Mouse (Mus musculus): Measurements from ENCODE around the gene Prrx1.

Prrx1 gene

DNA sequence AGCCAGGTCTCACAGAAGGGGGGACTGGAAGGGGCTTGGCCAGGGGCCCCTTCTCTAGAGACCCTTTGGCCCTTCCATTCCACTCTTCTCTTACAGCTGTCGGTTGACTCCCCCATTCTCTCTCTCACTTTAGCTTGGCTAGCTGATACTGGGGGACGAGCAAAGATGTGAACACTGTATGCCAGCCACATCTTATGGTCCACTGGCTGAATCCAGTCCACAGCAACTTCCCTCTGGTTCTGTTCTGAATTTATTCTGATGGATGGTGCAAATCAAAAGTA, 32.7 kb downstream of the Prrx1 start:
- CTCF ChIA-PET: interaction anchor here in 1 of 4 experiments (0.8 kb wide), 1 partner anchor 40 kb away, joined by 3 read pairs; no protein-coding TSS in a partner anchor
- POLR2A ChIA-PET: no interaction called here

DNA sequence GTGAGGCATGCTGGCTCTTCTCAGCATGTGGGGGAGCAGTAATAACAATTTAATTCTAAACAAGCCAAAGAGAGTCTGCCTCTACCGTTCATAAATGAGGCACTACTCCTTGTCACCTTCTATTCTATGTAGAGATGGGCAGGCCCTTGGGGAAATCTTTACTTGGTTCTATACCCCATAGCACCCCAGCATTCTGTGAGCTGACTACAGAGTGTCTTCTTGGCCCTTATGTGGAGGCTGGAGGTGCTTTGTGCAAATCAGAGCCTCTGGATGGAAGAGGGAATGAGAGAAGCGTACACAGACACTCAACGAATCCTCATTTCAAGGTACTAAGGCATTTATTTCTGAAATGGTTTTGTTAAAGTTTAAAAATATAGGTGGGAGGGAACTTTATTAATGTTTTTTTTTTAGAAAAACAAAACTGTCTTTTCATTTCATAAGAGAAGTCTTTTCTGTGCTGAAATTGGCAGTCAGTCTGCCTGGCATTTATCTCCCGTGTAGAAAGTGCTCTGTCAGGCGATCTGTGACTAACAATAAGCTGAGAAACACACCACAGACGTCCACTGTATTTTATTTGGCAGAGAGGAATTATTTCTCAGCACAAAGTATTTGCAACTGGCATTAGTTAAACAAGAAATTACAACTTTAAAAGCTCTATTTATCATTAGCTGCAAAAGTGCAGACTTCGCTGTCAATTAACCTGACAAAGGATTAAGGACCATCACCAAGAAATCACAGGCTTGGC, 33.2 kb downstream of the Prrx1 start:
- POLR2A ChIA-PET: no interaction called here

DNA sequence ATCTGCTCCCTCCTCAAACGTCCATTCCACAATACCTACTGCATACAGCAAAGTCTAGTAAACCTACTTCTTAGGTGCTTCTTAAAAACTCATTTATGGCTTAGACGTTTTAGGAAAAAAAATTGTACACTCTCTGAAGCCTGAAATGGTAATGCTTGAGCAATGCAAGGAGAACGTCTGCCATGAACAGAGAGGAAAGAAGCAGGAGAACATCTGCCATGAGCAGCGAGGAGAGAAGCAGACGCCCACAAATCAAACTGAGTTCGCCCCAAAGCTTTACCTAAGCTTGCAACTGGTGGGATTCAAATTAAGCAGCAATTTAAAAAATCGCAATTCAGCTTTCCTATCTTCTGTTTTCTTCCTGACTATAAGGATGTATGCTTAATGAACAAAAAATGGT, 36.4 kb downstream of the Prrx1 start:
- POLR2A ChIA-PET: no interaction called here
- CTCF ChIA-PET: no interaction called here

More for the DNA sequence above, 33.2 kb downstream of the Prrx1 start:
- CTCF ChIA-PET: interaction anchor here in 1 of 4 experiments (0.8 kb wide), 1 partner anchor 41 kb away, joined by 3 read pairs; no protein-coding TSS in a partner anchor

DNA sequence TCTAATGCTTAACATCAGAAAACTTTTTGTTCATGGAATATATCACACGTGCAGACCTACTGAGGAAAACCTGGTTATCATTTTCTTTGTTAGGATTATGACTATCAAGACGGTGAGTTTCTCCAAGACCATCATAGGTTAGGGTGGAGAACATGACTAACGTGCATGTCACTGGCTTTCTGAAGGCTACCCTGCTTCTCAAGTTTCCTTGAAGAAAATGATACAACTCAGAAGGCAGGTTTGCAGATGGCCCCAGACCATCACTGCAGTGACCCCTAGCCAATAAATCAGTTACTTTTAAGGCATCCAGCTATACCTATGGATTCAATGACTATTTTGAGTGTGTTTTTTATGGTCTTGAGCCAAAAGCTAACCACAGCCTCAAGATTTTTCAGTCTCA, 38.6 kb downstream of the Prrx1 start:
- POLR2A ChIA-PET: no interaction called here
- CTCF ChIA-PET: no interaction called here

DNA sequence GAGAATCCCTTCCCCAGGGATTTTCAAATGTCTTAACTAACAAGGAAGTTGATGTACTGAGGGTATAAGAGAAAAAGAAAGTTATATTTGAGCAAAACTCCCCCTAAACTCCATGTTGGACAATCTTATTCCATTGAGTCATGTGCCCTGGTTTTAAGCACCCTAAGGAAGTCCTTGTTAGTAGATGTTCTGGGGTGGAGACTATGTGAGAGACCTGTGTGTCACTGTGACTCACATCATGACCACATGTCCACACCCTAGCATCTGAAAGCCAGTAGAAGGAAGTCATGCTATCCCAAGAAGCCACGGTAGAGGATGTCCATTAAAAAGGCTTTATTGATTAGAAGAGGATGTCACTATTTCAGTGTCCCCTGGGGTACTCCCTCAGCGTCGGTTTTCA, 40.4 kb downstream of the Prrx1 start:
- CTCF ChIA-PET: no interaction called here
- POLR2A ChIA-PET: no interaction called here

DNA sequence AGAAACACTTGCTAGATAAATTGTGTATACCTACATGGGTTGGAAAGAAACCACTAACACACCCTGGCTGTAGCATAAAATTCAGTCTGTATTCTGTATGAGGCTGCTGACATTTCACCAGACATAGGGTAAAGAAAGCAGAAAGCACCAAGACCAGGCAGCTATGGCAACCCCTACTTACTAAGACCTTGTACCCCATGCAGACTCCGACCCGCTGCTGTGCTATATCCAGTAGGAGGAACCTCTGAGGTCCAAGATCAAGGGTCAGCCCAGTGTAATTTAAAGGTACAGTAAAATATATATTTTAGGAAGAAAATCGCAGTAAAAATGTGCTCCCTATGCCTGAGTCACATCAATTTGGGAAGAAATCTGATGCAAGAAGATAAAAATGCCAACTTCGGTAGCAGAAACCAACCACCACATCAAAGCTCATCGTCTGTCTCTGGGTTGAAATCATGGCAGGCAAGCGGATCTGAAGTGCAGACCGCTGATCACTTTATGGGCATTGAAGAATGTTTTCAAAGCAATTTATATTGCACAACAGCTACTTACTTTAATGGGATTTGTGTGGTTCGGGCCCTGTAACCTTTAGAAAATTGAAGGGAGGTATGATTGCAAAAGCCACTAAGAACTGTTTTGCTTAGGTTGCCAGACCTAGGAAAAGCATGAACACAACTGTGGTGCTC, 46.5 kb downstream of the Prrx1 start:
- CTCF ChIA-PET: interaction anchor here in 1 of 4 experiments (0.6 kb wide), 1 partner anchor 1291 kb away, joined by 4 read pairs; no protein-coding TSS in a partner anchor

DNA sequence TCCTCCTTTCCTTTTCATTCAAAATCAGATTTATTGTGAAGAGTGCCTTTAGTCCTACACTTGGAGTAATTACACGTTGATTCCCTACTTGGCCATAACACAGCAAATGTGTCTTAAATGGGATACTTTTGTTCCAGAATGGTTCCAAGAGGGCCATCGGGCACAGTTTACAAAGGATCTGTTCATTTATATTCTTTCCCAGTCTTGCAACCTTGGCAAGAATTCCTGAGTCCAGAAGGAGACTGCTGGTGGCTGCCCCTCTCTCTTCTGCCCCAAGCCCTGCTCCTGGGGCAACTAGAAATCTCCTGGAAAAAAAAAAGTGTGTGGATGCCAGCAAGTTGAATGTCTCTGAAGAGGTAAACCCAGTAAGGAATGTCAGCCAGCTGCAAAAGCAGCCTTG, 56.2 kb downstream of the Prrx1 start:
- ChIA-PET POLR2A (no interaction called here), CTCF (no interaction called here)

More for the DNA sequence above, 46.5 kb downstream of the Prrx1 start:
- POLR2A ChIA-PET: interaction anchor here in 1 of 4 experiments (0.6 kb wide), 1 partner anchor 142 kb away, joined by 3 read pairs; no protein-coding TSS in a partner anchor

DNA sequence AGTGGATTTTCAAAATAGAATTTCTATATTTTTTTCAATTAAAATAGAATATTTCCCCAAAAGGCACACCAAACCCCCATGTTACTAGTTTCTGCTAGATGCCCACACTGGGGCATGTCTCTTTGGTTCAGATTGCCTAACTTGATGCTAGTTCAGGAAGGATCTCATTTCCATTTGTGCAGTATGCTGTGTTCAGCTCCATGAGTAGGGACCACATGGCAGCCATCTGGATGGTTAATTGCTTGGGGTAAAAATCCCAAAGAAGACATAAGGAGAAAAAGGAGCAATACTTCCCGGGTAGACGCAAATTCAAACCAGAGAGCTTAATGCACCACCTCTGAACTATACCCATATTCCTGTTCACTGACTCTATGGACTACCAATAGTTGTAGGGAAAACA, 57.6 kb downstream of the Prrx1 start:
- ChIA-PET CTCF (no interaction called here), POLR2A (no interaction called here)

DNA sequence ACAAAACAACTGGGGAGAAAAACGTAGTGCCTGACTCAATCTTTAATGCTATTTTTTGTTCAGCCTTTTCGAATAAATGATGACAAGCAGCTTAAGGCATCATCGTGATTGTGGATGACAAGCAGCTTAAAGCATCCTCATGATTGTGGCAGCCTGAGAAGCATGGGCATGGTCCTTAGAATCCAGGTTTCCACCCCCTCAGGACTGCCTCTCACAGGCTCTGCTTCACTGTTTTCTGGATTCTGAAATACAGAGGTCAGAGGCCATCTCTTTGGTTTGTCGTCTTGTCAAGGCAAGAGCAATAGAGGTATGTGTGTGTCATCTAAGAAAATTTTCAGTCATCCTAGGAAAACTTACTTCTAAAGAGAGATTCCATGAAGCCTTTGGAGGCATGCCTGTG, 60.7 kb downstream of the Prrx1 start:
- POLR2A ChIA-PET: no interaction called here
- CTCF ChIA-PET: no interaction called here

DNA sequence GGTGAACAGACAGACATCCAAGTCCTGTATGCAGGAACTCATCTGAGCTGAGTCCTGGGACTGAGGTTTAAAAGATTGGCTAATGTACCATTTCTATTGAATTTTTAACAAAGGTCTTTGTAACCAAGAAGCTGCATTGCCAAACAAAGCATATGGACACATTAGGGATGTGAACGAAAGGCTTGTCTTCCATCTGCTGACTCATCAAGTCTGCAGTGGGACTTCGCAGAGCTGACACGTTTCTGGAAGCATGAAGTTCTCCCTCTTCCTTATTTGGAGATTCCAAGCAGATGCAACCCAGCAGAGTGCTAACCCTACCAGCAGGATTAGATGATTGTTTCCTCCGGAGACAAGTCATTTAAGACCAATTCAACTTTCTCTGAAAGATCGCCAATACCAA, 61.2 kb downstream of the Prrx1 start:
- CTCF ChIA-PET: no interaction called here
- POLR2A ChIA-PET: no interaction called here

DNA sequence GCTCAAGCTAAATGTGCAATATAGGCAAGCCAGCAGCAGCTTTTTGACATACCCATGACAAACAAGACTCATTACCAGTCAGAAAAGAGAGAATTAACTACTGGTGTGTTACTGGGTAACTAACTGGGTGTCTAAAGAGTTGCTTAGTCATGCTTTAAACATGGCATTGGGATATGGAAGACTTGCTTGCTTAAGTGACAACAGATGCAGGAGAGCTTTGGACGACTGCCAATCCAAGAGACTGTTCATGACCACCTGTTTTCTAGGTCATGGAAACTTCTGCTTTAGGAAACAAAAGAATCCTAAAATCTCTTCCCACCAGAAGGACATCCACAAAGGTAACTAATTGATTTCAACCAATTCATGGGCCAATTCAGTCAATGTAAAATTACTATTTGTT, 61.7 kb downstream of the Prrx1 start:
- POLR2A ChIA-PET: no interaction called here
- CTCF ChIA-PET: no interaction called here

DNA sequence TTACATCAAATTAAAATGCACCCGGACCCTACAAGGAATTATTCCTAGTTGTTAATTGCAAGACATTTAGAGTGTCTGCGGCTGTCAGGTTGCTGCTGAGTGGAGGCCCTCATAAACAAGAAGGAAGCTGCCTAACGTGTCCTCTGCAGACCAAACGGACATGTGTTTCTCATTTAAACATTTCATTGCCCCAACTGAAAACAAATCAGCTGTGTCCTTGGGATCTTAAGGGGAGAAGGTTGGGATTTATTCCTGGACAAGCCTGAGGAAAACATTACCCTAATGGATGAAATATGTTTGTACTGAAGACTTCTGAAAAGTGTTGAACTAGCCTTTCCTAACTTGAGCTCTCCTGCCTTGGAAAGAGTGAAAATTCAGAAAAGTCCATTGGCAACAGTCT, 74.6 kb downstream of the Prrx1 start:
- CTCF ChIA-PET: interaction anchor here in 1 of 4 experiments (0.6 kb wide), 1 partner anchor 114 kb away, joined by 3 read pairs; no protein-coding TSS in a partner anchor
- POLR2A ChIA-PET: no interaction called here

DNA sequence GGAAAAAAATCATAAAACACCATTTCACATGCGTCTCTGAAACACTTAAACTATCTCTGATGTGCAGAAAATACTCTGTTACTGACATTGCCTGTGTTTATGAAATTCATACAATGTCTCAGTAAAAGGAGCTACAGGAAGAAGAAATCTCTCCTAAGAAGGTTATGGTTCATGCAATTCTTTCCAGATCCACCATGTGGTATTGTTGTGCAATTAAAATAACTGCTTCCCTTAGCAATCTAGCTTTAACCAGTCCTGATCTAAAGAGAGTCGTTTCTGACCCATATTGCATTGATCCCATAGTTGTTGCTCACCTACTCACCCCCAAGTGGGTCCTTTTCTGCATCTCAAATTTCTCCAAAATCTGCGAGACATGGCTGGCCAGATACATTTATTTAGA, 82.3 kb downstream of the Prrx1 start:
- POLR2A ChIA-PET: no interaction called here
- CTCF ChIA-PET: no interaction called here

DNA sequence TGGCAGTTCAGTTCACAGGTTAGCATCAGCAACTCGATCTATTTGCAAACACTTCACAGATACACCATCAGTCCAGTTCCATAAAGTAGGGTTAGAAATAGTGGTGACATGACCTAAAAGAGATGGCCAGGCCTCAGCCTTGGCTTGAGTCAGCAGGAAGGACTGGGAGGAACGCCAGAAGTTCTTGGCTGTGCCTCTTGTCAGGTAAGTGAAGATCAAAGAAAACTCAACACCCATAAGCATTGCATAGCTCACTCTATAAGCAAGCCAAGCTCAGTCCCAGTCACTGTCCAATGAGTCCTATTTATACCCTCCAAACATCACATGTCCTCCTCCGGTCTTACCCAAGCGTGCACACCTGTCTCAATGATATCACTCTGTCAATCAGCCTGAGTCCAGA, 87.2 kb downstream of the Prrx1 start:
- ChIA-PET CTCF (no interaction called here), POLR2A (no interaction called here)

DNA sequence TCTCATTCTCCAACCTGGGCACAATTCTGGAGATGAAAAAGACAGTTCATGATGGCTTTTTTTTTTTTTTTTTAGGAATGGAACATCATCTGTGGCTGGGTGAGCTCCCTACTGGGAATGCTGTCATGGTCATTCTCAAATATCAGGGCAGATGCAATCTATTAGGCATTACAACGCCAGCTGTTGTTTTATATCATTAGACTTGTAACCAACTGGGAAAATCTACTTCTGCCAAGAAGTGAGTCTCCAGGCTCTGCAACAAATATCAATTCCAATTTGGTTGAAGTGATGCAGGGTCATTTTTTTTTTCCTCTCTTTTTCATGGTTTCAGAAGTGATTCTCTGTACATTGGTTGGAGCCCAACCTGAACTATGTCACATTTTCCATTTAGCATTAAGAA, 91.7 kb downstream of the Prrx1 start:
- ChIA-PET CTCF (interaction anchor here in 1 of 4 experiments (0.7 kb wide), 1 partner anchor 417 kb away, joined by 4 read pairs; no protein-coding TSS in a partner anchor), POLR2A (interaction anchor here in 2 of 4 experiments (0.7 to 0.8 kb wide), 2 partner anchors 175 to 488 kb away, joined by 4 to 8 read pairs; no protein-coding TSS in a partner anchor)

DNA sequence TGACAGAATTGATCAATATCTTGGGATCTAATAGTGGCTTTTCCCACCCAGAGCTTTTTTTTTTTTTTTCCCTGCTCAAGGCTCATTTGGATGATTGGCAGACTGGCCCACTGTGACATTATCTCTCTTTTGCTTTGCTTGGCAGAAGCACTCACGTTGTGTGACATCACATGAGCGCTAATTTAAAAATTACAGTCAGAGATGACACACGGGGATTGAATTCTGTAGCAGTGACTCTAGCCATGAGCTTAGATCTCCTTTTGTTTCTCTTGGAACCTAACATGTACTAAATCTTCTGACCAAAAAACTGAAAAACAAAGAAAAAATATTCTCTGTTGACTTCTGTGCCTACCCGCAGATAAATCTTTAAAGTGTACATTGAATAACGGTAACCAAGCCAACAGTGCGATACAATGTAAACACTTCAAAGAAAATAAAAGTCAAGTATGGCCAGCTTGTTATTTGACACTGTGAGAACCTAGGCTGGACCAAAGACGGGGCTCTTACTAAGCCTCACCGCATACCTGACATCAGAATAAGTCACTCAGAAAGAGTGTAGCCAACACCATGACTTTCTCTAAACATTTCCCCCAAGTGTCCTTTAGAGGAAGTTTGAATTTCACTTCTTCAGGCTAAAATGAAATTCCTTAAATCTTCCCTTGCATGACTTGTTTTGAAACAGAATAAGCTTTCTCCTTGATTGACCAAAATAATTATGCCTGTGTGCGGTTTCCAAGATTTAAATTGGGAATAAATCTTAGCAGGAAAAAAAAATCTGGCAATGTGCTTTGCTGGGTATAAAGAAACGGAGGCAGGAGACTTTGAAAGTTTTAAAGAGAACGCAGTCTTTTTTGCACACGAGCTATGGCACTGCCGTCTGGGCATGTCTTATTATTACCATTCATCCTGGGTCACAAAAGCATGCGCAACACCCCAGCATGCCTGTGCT, 104.3 kb downstream of the Prrx1 start:
- POLR2A ChIA-PET: interaction anchor here in 2 of 4 experiments (0.5 to 0.8 kb wide), 3 partner anchors 103 to 1673 kb away, joined by 3 to 4 read pairs (median 3); no protein-coding TSS in a partner anchor
- CTCF ChIA-PET: interaction anchor here in 1 of 4 experiments (0.6 kb wide), 2 partner anchors 15 to 1107 kb away, joined by 3 to 7 read pairs; no protein-coding TSS in a partner anchor

DNA sequence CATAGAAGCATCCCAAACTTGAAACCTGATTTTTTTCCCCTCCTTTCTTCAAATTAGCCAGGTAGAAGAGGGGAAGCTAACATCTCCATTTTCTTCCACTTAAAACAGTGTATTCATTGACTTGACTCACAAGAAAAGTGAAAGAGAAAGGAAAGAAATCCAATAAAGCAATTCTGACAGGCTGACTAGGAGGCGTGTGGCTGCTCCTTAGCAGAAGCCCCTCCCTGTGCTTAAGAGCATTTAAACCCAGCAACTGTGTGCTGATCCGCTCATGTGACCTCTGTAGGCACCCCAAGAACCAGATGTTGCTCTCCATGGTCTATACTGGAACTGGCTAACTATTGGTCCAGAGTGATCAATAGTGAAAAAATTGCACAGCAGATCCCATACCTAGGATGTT, 114.7 kb downstream of the Prrx1 start:
- CTCF ChIA-PET: no interaction called here
- POLR2A ChIA-PET: no interaction called here

DNA sequence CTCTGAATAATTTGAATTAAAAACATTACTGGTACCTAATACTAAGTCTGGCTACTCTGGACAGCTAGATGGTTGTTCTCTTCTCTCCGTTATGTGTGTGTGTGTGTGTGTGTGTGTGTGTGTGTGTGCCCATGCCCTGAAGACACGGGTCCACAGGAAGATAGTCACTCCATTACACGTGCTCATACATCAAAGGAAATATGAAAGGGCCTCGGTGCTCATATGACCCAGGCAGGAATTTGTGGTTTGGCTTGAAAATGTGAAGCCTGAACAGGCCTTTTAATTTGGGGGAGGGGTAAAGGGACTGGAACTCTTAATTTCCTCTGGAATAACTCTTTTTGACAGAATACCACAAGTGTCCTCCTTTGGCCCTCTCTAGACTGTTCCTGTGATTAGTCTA, 115.5 kb downstream of the Prrx1 start:
- CTCF ChIA-PET: no interaction called here
- POLR2A ChIA-PET: no interaction called here
